Mouse (Mus musculus) large intestine, adult 2 months (tissue): ENCODE data around the gene Hmgcs2. TPM values are rescaled to one million over a fixed set of nuclear protein-coding genes. Genes with fewer than 3 reads are reported as not detected.

Experiments used
- DNase-seq: peaks from one replicate; pipeline ENCODE4 v3.0.0-alpha.2; 2012; ENCODE audit warnings: low read depth, low spot score
- WGBS: fragments of 180-500 bp; shearing (Covaris S2); methylation state at CpG from one replicate; pipeline ENCODE4 v1.1.7; 2018; 5-methylcytosine and 5-hydroxymethylcytosine counted together
- polyA plus RNA-seq: library from polyadenylated mRNA; depleted of rRNA; stranded (reverse); fragments of >200 nt; gene quantifications from 2 replicates; pipeline ENCODE4 v1.2.3, GENCODE M21; 2012; rRNA removed

Hmgcs2 gene
- 2.7 and 4.2 TPM in 2 replicates for polyA plus RNA-seq

- DNase-seq = no peak
- 15% methylated on average over 14 of the region's 14 CpGs for WGBS
Measured at GRCm38 (mm10) chr3:98280204-98280932, at the start of gene Hmgcs2. Gene Hmgcs2 (plus strand): TSS chr3:98280435.

- DNase-seq = no peak
Measured at GRCm38 (mm10) chr3:98233504-98233903, 46.7 kb upstream of the Hmgcs2 start.

GRCm38 (mm10) chr3:98236266-98236665 is 44.0 kb upstream of the Hmgcs2 start:
- WGBS = 42% methylated on average over 6 of the region's 6 CpGs
- DNase-seq = no peak

GRCm38 (mm10) chr3:98237240-98237639 is 43.0 kb upstream of the Hmgcs2 start:
- WGBS = 64% methylated on average over 5 of the region's 5 CpGs
- no peak for DNase-seq

- WGBS = 92% methylated on average over 3 of the region's 3 CpGs
- DNase-seq = no peak
Measured at GRCm38 (mm10) chr3:98238150-98238549, 42.1 kb upstream of the Hmgcs2 start.

- WGBS = 44% methylated on average over 3 of the region's 3 CpGs
- DNase-seq = no peak
Measured at GRCm38 (mm10) chr3:98242051-98242450, 38.2 kb upstream of the Hmgcs2 start.

GRCm38 (mm10) chr3:98242458-98243037 is 37.7 kb upstream of the Hmgcs2 start:
- DNase-seq = no peak
- WGBS = 31% methylated on average over 8 of the region's 8 CpGs

GRCm38 (mm10) chr3:98245892-98246291 is 34.3 kb upstream of the Hmgcs2 start:
- 13% methylated on average over 8 of the region's 8 CpGs for WGBS
- DNase-seq = no peak

- 46% methylated on average over 7 of the region's 7 CpGs for WGBS
- DNase-seq = no peak
Measured at GRCm38 (mm10) chr3:98246985-98247751, 33.1 kb upstream of the Hmgcs2 start.

GRCm38 (mm10) chr3:98249378-98249777 is 30.9 kb upstream of the Hmgcs2 start:
- no peak for DNase-seq
- WGBS = 42% methylated on average over 2 of the region's 2 CpGs

- 35% methylated on average over 11 of the region's 11 CpGs for WGBS
- DNase-seq = no peak
Measured at GRCm38 (mm10) chr3:98249833-98250448, 30.3 kb upstream of the Hmgcs2 start.

- DNase-seq = no peak
Measured at GRCm38 (mm10) chr3:98254059-98254458, 26.2 kb upstream of the Hmgcs2 start.

GRCm38 (mm10) chr3:98254656-98255583 is 25.3 kb upstream of the Hmgcs2 start:
- 36% methylated on average over 8 of the region's 8 CpGs for WGBS
- no peak for DNase-seq

More at GRCm38 (mm10) chr3:98254059-98254458, 26.2 kb upstream of the Hmgcs2 start:
- 29% methylated on average over 3 of the region's 3 CpGs for WGBS

GRCm38 (mm10) chr3:98258723-98259122 is 21.5 kb upstream of the Hmgcs2 start:
- WGBS = 75% methylated on average over 4 of the region's 4 CpGs
- no peak for DNase-seq

- no peak for DNase-seq
- WGBS = 27% methylated on average over 5 of the region's 5 CpGs
Measured at GRCm38 (mm10) chr3:98259271-98259751, 20.9 kb upstream of the Hmgcs2 start.

- DNase-seq = no peak
- 36% methylated on average over 3 of the region's 3 CpGs for WGBS
Measured at GRCm38 (mm10) chr3:98260534-98260933, 19.7 kb upstream of the Hmgcs2 start.

- no peak for DNase-seq
- WGBS = 35% methylated on average over 4 of the region's 4 CpGs
Measured at GRCm38 (mm10) chr3:98261415-98261814, 18.8 kb upstream of the Hmgcs2 start.

- DNase-seq = no peak
- WGBS = 71% methylated on average over 2 of the region's 2 CpGs
Measured at GRCm38 (mm10) chr3:98262133-98262532, 18.1 kb upstream of the Hmgcs2 start.

- no peak for DNase-seq
- 10% methylated on average over 6 of the region's 6 CpGs for WGBS
Measured at GRCm38 (mm10) chr3:98267249-98267651, 13.0 kb upstream of the Hmgcs2 start.
